Mouse (Mus musculus): ENCODE results near the gene Rmdn2. TPM values are rescaled to one million over a fixed set of nuclear protein-coding genes. Genes with fewer than 3 reads are reported as not detected.

Rmdn2 gene
- polyA plus RNA-seq, 1 experiment from 2014 or later: 18.6 TPM

DNA sequence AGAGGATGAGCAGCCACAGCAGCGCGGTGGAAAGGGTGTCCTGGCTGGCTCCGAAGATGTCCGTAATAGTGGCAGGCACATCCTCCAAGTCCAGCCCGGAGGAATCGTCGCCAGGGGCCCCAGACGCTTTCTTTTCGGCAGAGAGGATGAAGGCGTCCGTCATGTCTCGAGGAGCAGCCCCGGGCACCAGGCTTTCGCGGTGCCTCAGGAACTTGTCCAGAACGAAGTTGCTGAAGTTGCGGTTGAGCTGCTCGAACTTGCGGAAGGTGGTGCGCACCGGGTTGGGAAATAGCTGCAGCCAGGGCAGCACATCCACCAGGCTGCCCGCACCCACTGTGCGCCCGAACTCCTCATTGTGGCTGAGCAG, 101.6 kb downstream of the Rmdn2 start:
- WGBS: under 1% methylated on average over 24 of the region's 24 CpGs
- DNase-seq (ENCODE audit: low spot score): no peak
- Histone ChIP-seq H3K4me1 (peaks cover 37% of the 10 kb centered on the region), H3K27me3 (ENCODE audit: insufficient read depth, poor library complexity, severe bottlenecking) (peaks cover 82% of the 10 kb centered on the region), H3K36me3 (no peaks in the 10 kb centered on the region), H3K27ac (peak overlapping the region; percentile 33; the same call in 1 of the 2 replicates), H3K9me3 (no peaks in the 10 kb centered on the region), H3K4me3 (peak overlapping the region; percentile 65)

DNA sequence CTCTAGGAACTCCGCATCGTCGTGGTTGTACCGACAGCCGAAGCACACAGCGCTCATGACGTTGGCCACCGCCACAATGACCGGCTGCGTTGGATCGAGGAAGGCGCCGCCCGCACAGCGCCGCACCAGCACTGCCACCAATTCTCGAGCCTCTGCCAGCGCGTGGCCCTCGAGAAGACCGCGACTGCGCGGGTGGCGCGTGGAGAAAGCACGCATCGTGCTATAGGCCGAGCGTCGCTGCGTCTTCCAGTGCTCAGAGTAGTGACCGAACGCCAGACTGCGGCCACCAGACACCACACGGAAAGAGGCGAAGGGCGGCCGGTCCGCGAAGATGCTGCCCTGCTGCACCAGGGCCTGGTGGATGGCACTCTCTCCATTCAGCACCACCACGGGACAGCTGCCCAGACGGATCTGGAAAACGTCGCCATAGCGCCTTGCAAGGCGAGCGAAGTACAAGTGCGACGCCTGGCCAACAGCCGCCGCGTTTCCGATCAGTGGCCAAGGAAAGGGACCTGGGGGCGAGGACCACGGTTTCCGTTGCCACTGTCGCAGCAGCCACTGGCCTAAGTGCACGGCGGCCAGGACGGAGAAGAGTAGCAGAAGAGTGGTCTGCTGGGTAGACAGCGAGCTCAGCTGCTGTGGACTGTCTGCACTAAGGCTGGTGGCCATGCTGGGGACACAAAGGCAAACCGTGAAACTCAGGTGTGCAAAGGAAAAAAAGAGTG, 102.1 kb downstream of the Rmdn2 start:
- DNase-seq (ENCODE audit: low spot score): peak; percentile 79
- Histone ChIP-seq H3K9me3 (no peaks in the 10 kb centered on the region), H3K36me3 (no peaks in the 10 kb centered on the region), H3K4me1 (peaks cover 37% of the 10 kb centered on the region), H3K27me3 (ENCODE audit: insufficient read depth, poor library complexity, severe bottlenecking) (peaks cover 88% of the 10 kb centered on the region), H3K27ac (peak overlapping the region; percentile 33; the same call in 1 of the 2 replicates), H3K4me3 (peak overlapping the region; percentile 65)
- under 1% methylated on average over 63 of the region's 63 CpGs for WGBS

DNA sequence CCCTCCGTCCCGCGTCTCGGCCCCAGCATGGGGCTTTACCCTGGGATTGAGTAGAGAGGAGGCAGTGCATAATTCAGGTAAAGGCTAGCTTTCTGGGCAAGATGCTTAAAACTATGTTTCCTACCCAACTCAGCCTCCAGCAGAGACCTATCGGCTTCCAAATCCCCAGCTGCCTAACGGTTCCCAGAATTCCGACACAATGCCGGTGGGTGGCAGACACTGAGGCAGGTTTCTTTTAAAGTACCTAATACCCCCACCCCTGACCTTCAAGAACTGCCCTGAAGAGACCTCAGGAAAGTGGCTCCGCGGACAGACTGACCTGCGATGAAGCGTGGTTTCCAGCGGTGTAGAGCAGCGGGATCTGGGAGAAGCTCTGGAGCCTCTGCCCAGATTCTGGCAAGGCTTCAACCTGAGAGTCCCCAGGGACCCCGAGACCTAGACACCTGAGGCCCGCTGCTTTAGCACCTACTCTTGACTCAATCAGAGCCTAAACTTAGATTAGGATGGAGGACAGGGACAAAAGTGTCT, 102.8 kb downstream of the Rmdn2 start:
- DNase-seq (ENCODE audit: low spot score): no peak
- H3K36me3 ChIP-seq: no peaks in the 10 kb centered on the region
- H3K9me3 ChIP-seq: no peaks in the 10 kb centered on the region
- peaks cover 87% of the 10 kb centered on the region for H3K27me3 ChIP-seq (ENCODE audit: insufficient read depth, poor library complexity, severe bottlenecking)
- peak overlapping the region; percentile 73; the same call in 1 of the 2 replicates for H3K27ac ChIP-seq
- H3K4me1 ChIP-seq: peaks cover 37% of the 10 kb centered on the region
- under 1% methylated on average over 16 of the region's 16 CpGs for WGBS
- peak overlapping the region; percentile 65 for H3K4me3 ChIP-seq

DNA sequence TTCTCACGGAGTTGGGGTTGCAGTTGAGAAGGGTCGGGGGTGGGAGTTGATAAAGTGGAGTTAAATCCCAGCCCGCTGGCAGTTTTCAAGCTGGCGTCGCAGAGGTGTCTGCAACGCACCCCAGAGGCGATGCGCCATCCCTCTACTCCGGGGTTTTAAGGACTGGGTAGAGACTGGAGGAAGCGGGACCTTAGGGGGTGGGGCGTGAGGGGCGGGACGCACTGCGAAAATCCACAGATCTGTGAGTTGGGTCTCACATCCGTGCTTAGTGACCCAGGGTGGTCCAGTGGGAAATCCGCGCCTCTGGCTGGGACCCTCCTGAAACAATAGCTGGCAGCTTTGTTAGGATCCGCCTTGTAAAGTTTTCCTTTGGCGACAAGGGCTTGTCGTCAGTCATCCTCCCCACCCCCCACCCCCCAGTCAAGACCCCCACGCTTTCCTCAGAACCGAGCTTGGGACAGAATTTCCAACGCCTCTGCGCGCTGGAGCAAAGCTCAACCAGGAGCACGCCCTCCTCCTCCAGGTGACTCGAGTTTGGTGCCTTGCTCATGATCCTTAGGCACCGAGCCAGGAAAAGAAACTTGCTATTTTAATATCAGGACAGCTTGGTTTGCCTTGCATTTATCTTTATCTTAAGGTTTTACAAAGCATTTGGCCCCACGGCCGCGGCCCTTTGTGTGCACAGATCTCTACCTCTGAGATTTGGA, 103.4 kb downstream of the Rmdn2 start, which contains the start of gene Cyp1b1:
TSS of gene Cyp1b1 (minus strand) at position 131 of the 707 bp plus-strand sequence.
- H3K36me3 ChIP-seq: no peaks in the 10 kb centered on the region
- peaks cover 82% of the 10 kb centered on the region for H3K27me3 ChIP-seq (ENCODE audit: insufficient read depth, poor library complexity, severe bottlenecking)
- H3K4me1 ChIP-seq: peaks cover 35% of the 10 kb centered on the region
- peak within 1 kb of the TSS; percentile 65 for H3K4me3 ChIP-seq
- H3K27ac ChIP-seq: peak within 1 kb of the TSS; percentile 77
- WGBS: under 1% methylated on average over 31 of the region's 31 CpGs
- no peak for DNase-seq (ENCODE audit: low spot score)
- no peaks in the 10 kb centered on the region for H3K9me3 ChIP-seq

- peak; percentile 93 for DNase-seq (ENCODE audit: low spot score)
- no peaks in the 10 kb centered on the region for H3K36me3 ChIP-seq
- peaks cover 32% of the 10 kb centered on the region for H3K4me1 ChIP-seq
- peak overlapping the region; percentile 65 for H3K4me3 ChIP-seq
- H3K9me3 ChIP-seq: no peaks in the 10 kb centered on the region
- under 1% methylated on average over 42 of the region's 42 CpGs for WGBS
- H3K27ac ChIP-seq: peak overlapping the region; percentile 77
- H3K27me3 ChIP-seq (ENCODE audit: insufficient read depth, poor library complexity, severe bottlenecking): peaks cover 76% of the 10 kb centered on the region
These were observed 104.0 kb downstream of the Rmdn2 start for GRCm38 (mm10) chr17:79715649-79716143.

GRCm38 (mm10) chr17:79720681-79721080, 109.0 kb downstream of the Rmdn2 start:
- Histone ChIP-seq H3K4me3 (no peak overlapping the region), H3K9me3 (no peaks in the 10 kb centered on the region), H3K27ac (no peak overlapping the region), H3K27me3 (ENCODE audit: insufficient read depth, poor library complexity, severe bottlenecking) (peaks cover 28% of the 10 kb centered on the region), H3K4me1 (peaks cover 4% of the 10 kb centered on the region; the same call in 1 of the 2 replicates), H3K36me3 (no peaks in the 10 kb centered on the region)
- 72% methylated on average over 7 of the region's 7 CpGs for WGBS
- no peak for DNase-seq (ENCODE audit: low spot score)

DNA sequence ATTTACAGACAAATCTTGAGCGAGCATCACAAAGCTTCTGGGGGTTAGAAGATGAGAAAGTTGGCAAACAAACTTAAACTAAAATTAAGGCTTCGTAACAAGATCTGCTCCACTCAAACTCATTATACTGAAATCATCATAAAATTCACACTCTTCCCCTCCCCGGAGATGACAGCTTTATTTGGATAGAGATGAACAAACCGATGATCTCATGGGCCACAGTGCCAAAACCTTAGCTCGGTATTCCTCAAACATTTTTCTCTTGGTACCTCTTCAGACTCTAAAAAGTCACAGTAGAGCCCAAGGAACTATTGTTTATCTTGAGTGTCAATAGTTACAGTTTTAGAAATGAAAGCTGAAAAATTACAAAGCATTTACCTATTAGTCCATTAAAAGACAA, 115.0 kb downstream of the Rmdn2 start:
- no peaks in the 10 kb centered on the region for H3K36me3 ChIP-seq
- H3K4me1 ChIP-seq: peaks cover 35% of the 10 kb centered on the region
- no peak for DNase-seq (ENCODE audit: low spot score)
- no peaks in the 10 kb centered on the region for H3K27me3 ChIP-seq (ENCODE audit: insufficient read depth, poor library complexity, severe bottlenecking)
- no peak overlapping the region for H3K4me3 ChIP-seq
- H3K9me3 ChIP-seq: no peaks in the 10 kb centered on the region
- no peak overlapping the region for H3K27ac ChIP-seq
- 85% methylated on average over 5 of the region's 5 CpGs for WGBS

- Histone ChIP-seq H3K27ac (peak overlapping the region; percentile 49), H3K4me1 (peaks cover 44% of the 10 kb centered on the region), H3K4me3 (peak overlapping the region; percentile 46), H3K27me3 (ENCODE audit: insufficient read depth, poor library complexity, severe bottlenecking) (no peaks in the 10 kb centered on the region), H3K36me3 (no peaks in the 10 kb centered on the region), H3K9me3 (no peaks in the 10 kb centered on the region)
- WGBS: 29% methylated on average over 14 of the region's 14 CpGs
- DNase-seq (ENCODE audit: low spot score): peak; percentile 61
These were observed 116.5 kb downstream of the Rmdn2 start for GRCm38 (mm10) chr17:79728053-79728584.

DNA sequence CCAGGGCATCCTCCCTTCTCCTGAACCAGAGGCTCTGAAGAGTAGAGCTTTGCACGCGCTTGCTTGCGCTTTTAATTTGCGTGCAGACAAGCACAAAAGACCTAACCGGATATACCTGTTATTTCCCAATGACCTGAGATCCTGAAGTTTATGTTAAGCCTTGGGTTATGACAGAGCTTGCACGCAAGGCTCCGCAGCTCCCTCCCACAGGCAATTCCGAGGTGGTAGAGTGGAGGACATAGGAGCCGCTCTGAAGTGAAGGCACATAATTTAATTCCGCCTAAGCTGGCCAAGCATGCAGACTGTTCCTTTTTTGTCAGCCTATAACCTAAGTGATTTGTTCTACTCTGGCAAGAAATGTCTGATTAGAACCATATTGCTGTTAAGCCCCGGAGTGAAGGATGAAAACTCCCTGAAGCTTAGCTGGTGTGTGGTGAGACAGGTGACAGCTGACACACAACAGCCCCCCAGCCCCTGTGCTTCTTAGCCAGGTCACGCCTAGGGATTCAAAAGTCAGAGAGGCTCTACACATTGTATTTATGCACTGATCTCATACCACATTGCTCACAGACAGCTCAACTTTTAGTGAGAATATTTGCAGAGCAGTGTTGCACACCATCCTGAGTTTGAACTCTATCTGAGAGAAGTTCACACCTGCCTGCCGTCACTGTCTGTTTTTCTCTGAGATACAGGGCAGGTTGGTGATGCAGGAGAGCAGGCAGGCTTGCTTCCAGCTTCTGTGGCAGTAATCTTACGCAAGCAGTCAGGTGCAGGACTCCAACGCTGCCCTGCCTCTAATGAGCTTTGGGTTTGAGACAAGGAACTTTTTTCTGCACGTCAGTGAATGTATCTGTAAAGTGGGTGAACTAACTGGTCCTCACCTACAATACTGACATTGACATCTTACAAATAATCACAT, 117.2 kb downstream of the Rmdn2 start:
- Histone ChIP-seq H3K27ac (peak overlapping the region; percentile 49), H3K36me3 (no peaks in the 10 kb centered on the region), H3K9me3 (no peaks in the 10 kb centered on the region), H3K27me3 (ENCODE audit: insufficient read depth, poor library complexity, severe bottlenecking) (no peaks in the 10 kb centered on the region), H3K4me1 (peaks cover 44% of the 10 kb centered on the region), H3K4me3 (peak overlapping the region; percentile 46)
- DNase-seq (ENCODE audit: low spot score): no peak
- 25% methylated on average over 16 of the region's 16 CpGs for WGBS

DNA sequence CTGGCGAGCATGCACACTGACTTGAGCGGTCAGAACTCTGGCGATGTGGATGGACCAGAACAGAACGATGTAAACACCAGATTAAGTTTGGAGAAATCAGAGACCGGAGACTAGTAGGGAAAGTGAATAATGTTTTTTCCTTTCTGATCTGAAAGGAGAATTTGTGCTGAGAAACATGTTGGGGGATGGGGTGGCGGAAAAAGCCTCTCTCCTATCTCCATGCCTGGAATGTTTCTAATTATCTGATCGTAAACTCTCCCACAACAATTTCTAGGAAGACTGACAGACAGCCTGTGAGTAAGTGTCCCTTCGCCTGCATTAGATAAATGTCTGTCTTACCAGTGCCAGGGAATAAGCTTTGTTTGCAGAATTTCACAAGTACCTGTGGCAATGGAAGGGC, 119.3 kb downstream of the Rmdn2 start:
- Histone ChIP-seq H3K4me3 (peak overlapping the region; percentile 32), H3K36me3 (no peaks in the 10 kb centered on the region), H3K27ac (peak overlapping the region; percentile 62), H3K27me3 (ENCODE audit: insufficient read depth, poor library complexity, severe bottlenecking) (no peaks in the 10 kb centered on the region), H3K9me3 (no peaks in the 10 kb centered on the region), H3K4me1 (peaks cover 44% of the 10 kb centered on the region)
- WGBS: 24% methylated on average over 8 of the region's 8 CpGs
- no peak for DNase-seq (ENCODE audit: low spot score)

DNA sequence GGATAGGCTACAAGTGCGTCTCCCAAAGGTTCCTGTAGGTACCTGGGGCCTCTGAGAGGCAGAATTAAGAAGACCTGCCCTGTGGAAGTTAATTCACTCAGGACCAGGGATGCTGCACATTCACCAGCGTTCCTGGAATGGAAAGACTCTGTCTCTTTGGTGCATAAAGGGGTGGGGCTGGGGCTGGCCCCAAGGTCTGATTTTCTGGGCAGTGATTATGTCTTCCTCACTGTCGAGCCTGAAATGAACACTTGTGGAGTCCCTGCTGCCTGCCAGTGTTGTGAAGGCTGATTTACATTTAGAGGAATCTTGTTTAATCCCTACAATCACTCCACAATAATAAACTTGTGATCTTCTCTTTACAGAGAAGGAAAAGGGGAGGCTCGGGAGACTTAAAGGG, 121.4 kb downstream of the Rmdn2 start:
- no peaks in the 10 kb centered on the region for H3K36me3 ChIP-seq
- no peaks in the 10 kb centered on the region for H3K9me3 ChIP-seq
- peaks cover 40% of the 10 kb centered on the region for H3K4me1 ChIP-seq
- peak overlapping the region; percentile 19; the same call in 1 of the 2 replicates for H3K27ac ChIP-seq
- no peaks in the 10 kb centered on the region for H3K27me3 ChIP-seq (ENCODE audit: insufficient read depth, poor library complexity, severe bottlenecking)
- no peak overlapping the region for H3K4me3 ChIP-seq
- DNase-seq (ENCODE audit: low spot score): no peak
- WGBS: 59% methylated on average over 4 of the region's 4 CpGs

DNA sequence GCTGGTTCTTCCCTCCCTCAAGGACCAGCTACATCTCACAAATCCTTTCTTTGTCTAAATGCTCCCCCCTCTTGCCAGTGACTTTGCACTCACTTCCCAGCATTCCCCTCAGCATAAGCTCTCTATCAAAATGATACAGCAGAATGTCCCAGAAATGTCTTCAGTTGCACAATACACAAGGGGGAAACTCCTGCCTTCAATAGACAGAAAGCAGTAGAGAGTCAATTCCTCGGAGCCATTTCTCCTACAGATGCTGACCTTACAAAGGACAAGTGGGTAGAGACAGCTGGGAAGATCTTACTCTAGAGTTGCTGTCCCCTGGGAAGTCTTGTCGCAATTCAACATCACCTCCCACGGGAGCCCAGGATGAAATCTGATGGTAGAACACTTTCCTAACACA, 125.9 kb downstream of the Rmdn2 start:
- Histone ChIP-seq H3K27me3 (ENCODE audit: insufficient read depth, poor library complexity, severe bottlenecking) (no peaks in the 10 kb centered on the region), H3K4me1 (peaks cover 17% of the 10 kb centered on the region; the same call in 1 of the 2 replicates), H3K4me3 (no peak overlapping the region), H3K9me3 (no peaks in the 10 kb centered on the region), H3K36me3 (no peaks in the 10 kb centered on the region), H3K27ac (no peak overlapping the region)
- 74% methylated on average over 3 of the region's 3 CpGs for WGBS
- DNase-seq (ENCODE audit: low spot score): no peak

Data from heart, embryonic 10.5 days (tissue).